Mouse (Mus musculus) heart, postnatal 10 days (tissue): ENCODE data around the gene Artn. TPM values are rescaled to one million over a fixed set of nuclear protein-coding genes. Genes with fewer than 3 reads are reported as not detected.
A peak's percentile ranks its signal among the peaks of the same experiment; 100 is the strongest.

Source experiments
- DNase-seq, 2 experiments: peaks; one replicate each; pipeline ENCODE4 v3.0.0; 2021
- intact Hi-C: fragments of 180-260 bp; cut with DNase I; formaldehyde crosslinking; loops from one replicate; pipeline ENCODE4 v1.15.1; 2025
- total RNA-seq, 2 experiments: library from RNA; stranded (reverse); gene quantifications; 2 replicates each; pipeline ENCODE4 v1.2.3; 2021

The Artn gene
- total RNA-seq = under 1 TPM; 0.22 to 0.43 TPM

DNA sequence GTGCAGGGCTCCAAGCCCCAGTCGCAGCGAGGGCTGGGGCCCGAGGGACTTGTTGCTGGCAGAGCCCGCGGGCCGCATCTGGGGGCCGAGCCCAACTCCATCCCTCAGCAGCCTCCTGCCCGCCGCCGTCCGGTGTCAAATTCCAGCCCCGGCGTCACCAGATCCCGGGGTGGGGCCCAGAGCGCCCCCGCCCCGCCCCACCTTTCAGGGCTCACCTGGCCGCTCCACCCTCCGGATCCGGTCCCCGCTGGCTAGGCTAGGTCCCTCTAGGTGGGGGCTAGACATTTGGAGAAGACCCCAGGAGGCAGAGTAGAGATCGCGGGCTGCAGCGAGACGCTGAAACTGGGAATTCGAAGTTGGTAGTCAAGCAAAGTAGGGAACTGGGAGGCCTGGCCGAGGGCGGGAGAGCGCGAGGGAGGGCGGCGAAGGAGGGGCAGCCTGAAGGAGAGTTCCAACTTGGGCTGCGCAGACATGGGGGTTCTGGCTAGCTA, at the start of gene Artn:
Artn (minus strand) TSS at position 373 of the 491 bp plus-strand sequence.
- DNase-seq = peak in 1 of 2 experiments; percentile 29
- intact Hi-C loops = loop anchor here (2.0 to 5.0 kb wide), 2 partner anchors 65 to 103 kb away; no protein-coding TSS in a partner anchor

- intact Hi-C loops = no loop called here
- DNase-seq = no peak
These were observed 49.6 kb upstream of the Artn start for GRCm38 (mm10) chr4:117979181-117979580.

GRCm38 (mm10) chr4:117978282-117978681, 48.7 kb upstream of the Artn start:
- no peak for DNase-seq
- intact Hi-C loops = no loop called here

GRCm38 (mm10) chr4:117977841-117978240, 48.3 kb upstream of the Artn start:
- intact Hi-C loops = no loop called here
- DNase-seq = no peak

DNA sequence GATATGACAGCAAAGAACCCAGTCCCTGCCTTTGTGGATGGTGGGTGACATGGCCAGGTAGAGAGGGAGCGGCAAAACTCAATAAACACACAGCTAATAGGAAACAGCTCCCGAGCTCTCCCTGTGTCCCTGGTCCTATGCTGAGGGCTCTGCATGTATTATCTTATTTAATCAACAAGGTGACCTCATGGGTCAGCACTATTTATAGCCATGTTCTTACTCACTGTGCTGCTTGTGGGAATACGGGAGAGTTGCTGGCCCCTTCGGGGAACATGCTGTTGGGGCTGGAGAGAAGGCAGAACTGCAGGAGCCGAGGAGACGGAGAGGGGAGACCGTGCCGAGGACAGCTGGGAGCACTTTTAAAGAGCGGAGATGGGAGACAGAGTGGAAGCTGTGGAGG, 47.8 kb upstream of the Artn start:
- DNase-seq = peak in 1 of 2 experiments; percentile 21
- intact Hi-C loops = no loop called here

- intact Hi-C loops = no loop called here
- peak in 1 of 2 experiments; percentile 23 for DNase-seq
These were observed 46.3 kb upstream of the Artn start for GRCm38 (mm10) chr4:117975820-117976219.

- DNase-seq = no peak
- intact Hi-C loops = no loop called here
These were observed 45.2 kb upstream of the Artn start for GRCm38 (mm10) chr4:117974719-117975118.

DNA sequence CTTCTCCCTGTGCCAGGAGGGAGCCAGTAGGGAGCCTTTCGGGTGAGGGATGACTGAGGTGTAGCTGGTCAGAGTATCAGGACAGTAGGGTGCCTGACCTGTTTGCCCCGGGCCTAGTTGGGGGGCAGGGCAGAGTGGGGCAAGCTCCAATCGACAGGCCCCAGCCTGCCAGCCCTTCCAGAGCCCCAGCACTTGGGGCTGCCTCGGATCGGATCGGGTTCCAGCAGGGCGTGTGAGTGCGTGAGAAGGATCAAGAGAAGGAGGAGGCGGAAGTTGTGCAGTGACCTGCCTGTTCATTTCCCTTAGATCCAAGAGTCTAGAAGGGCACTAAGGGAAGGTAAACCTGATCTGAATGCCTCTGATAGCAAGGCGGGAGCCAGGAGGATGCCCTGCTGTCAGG, 43.4 kb upstream of the Artn start:
- intact Hi-C loops = no loop called here

DNA sequence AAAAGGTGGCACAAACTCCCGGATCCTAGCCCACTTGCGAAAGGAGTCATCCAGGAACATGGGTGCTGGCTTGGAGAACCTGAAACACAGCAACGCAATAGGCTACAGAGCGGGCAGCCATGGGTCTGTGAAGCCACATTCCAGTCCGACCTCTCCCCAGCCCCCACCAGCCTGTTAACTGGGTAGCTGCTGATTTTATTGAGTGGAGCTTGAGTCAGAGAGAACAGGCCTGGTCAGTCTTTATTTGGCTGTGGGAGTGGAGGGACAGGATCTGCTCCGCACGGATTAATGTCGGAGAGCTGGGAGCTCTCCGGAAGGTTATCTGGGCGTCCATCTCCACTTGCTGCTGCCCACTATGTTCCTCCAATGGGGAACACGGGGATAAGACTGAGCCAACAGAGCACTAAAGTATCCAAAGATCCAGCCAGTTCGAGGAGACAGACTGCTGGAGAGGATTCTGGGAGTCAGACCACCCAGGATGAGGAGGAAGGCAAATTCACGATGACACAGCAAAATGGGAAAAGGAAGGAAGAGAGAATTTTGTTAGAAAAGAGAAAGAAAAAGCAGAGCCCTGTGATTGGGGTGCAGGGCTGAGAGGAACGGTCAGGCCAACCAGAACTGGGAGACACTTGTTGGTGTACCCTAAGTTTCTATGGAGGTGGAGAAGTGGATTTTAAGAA, 34.9 kb upstream of the Artn start:
- no peak for DNase-seq
- intact Hi-C loops = no loop called here

More for the DNA sequence above, 43.4 kb upstream of the Artn start:
- DNase-seq = no peak

- DNase-seq = no peak
- intact Hi-C loops = no loop called here
These were observed 27.9 kb upstream of the Artn start for GRCm38 (mm10) chr4:117957492-117957891.

GRCm38 (mm10) chr4:117947493-117947892, 17.9 kb upstream of the Artn start:
- DNase-seq = no peak
- intact Hi-C loops = no loop called here

DNA sequence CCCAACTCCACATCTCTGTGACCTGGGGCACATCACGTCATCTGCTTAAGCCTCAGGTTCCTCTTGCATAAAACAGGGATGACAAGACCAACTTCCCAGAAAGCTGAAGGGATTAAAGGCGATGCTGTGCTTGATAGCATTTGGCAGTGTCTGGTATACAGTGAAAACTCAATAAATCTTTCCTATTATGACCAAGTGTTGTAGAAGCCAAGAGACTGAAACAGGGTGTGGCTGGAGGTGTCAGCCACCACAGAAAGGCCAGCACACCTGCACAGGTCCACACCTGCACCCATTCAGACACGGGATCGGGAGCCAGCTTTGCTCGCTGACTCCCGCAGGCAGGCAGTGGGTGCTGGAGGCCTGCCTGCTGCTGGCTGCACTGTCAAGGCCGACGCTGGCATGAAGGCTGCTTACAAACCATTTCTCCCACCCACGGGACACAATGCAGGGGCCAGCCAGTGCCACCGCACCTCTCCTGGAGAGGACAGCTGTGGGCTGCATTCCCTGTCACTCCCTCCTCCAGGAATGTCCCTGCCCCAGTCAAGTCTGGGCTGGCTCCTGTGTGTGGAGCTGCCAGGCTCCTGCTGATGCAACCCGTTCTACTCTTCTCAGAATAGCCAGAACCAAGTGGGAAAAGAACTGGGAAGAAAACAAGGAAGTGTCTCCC, 17.2 kb upstream of the Artn start:
- DNase-seq = no peak

DNA sequence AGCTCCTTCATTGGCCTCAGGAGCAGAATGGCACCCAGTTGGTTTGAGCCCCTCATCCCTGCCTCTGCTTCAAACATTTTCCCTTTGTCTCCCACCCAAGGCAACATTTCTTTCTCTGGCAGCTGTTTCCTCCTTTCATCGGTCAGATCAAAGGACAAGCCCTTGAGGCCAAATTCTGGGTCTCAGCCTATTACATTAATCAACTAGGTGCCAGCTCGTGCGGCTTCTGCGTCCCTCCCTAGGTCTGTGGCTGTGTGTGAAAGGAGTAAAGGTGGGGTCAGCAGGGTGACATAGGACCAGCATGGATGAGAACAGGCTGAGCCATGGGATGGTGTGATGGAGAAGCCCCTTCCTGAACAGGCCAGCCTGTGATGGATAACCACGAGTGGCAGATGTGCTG, 13.8 kb upstream of the Artn start:
- intact Hi-C loops = no loop called here

More for the DNA sequence above, 17.2 kb upstream of the Artn start:
- intact Hi-C loops = no loop called here

DNA sequence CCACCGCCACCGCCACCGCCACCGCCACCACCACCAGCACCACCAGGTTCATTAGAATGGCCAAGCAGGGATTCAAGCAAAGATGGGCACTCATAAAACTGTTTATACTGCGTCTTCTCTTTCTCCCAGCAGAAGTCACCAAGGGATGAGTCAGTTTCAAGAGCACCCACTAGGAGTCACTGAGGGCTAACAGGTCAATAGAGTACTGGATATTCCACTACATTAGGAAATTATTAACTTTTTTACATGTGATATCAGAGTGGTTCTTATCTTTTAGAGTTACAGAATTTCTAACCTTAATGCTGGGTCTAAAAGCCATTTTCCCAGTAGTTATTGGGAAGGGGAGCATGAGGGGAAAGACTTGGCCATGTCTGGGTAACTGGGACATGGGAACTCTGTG, 7.4 kb upstream of the Artn start:
- intact Hi-C loops = no loop called here
- no peak for DNase-seq

More for the DNA sequence above, 13.8 kb upstream of the Artn start:
- no peak for DNase-seq

DNA sequence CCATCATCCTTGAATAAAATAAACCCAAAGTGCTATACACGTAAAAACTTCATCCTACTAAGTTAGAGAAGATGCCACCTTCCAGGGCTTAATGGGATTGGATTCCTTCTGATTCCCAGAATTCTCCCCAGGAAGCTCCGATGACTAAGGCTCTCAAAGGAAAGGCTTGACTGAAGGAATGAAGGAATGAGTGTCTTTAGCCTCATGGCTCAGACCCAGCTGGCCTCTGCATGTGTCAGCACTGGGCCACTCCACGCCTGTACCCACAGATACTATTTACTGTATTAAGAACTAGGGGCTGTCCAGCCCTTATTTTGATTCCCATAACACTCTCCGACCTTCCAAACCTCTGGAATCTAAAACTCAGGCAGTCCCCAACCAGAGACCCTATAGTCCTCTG, 4.5 kb upstream of the Artn start:
- intact Hi-C loops = no loop called here
- DNase-seq = no peak

DNA sequence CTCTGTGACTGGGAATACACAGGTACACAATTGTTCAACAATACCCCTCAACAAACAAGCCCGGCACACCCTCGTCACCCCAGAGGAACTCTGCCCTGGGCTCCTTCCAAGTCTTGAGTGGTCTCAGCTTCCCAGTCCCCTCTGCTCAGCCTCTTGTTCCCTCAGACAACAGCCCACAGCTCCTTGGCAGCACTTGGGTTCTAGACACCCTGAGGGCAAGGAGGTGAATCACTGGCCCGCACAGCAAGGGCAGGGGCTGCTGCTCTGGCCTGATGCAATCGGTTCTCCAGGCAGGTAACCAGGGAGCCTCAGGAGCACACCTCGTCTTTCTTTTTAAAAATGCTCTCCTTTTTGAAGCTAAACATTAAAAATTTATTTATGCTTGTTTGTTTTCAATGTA, 3.7 kb upstream of the Artn start:
- DNase-seq = no peak
- intact Hi-C loops = no loop called here

- DNase-seq = peak; percentile 64 to 69
These were observed 793 bp downstream of the Artn start for GRCm38 (mm10) chr4:117928699-117929241.

GRCm38 (mm10) chr4:117928234-117928633, 1.3 kb downstream of the Artn start:
- intact Hi-C loops = loop anchor here (1.0 to 5.0 kb wide), 3 partner anchors 67 to 155 kb away; no protein-coding TSS in a partner anchor
- no peak for DNase-seq

More at GRCm38 (mm10) chr4:117928699-117929241, 793 bp downstream of the Artn start:
- intact Hi-C loops = loop anchor here (1.0 to 5.0 kb wide), 3 partner anchors 66 to 155 kb away; no protein-coding TSS in a partner anchor

- intact Hi-C loops = loop anchor here (5.0 kb wide), 1 partner anchor 105 kb away; no protein-coding TSS in a partner anchor
- DNase-seq = peak; percentile 37 to 43
These were observed 2.7 kb downstream of the Artn start for GRCm38 (mm10) chr4:117926545-117927482.

DNA sequence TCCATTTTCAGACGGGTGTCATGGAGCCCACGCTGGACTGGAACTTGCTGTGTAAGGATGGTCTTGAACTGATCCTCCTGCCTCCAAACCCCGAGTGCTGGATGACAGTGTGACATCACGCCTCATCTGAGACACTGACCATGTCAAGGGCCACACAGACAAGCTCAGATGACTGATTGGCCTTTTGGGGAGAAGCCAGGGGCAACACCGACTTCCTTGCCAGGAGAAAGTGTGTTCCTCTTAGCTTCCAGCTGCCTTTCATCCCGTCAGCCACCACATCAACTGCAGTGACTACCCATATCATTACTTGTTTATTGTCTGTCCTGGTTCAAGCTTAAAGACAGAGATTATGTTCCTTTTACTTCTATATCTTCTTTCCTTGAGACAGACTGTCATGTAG, 4.6 kb downstream of the Artn start:
- intact Hi-C loops = loop anchor here (5.0 kb wide), 1 partner anchor 107 kb away; no protein-coding TSS in a partner anchor

More for the DNA sequence above, 4.6 kb downstream of the Artn start:
- no peak for DNase-seq
